Mouse (Mus musculus): ENCODE data around the gene C87436.

GRCm38 (mm10) chr6:86494767-86495166 lies 56.6 kb downstream of the C87436 start:
- TF ChIP-seq CTCF (IDR thresholded peaks at IDR 0.05; ENCODE audit: borderline replicate concordance, control insufficient read depth, extremely low read depth, insufficient read depth, low read length, poor library complexity): no peak
- no peak for TF ChIP-seq POLR2A (IDR thresholded peaks at IDR 0.05; ENCODE audit: control insufficient read depth, extremely low read depth, insufficient read depth, low read length, poor library complexity)

All from thymus, adult 2 months (tissue).